Mouse (Mus musculus): Measurements from ENCODE around the gene Nfatc2ip. TPM values are rescaled to one million over a fixed set of nuclear protein-coding genes. Genes with fewer than 3 reads are reported as not detected.
A peak's percentile ranks its signal among the peaks of the same experiment; 100 is the strongest.
"Not testable (repeated sequence)": the region's sequence is repeated elsewhere in the genome, so short reads cannot be mapped to it uniquely, and the experiment has no call there.

Gene Nfatc2ip
- polyA plus RNA-seq, 1 experiment from 2014 or later: 1.5 TPM

GRCm38 (mm10) chr7:126417045-126417444, 20.5 kb upstream of the Nfatc2ip start:
- ATAC-seq (peak; percentile 37; the same call in 1 of the 2 replicates), DNase-seq (no peak)
- Histone ChIP-seq H3K4me1 (ENCODE audit: insufficient read depth) (no peaks in the 10 kb centered on the region), H3K9me3 (ENCODE audit: low read length) (no peaks in the 10 kb centered on the region), H3K27ac (ENCODE audit: low read depth) (peak overlapping the region; percentile 76), H3K36me3 (replicated peaks; ENCODE audit: insufficient read depth, low read length) (no peaks in the 10 kb centered on the region), H3K9ac (replicated peaks) (no peak overlapping the region), H3K4me2 (ENCODE audit: low read depth, low read length) (peak overlapping the region; percentile 30; the same call in 1 of the 2 replicates), H3K4me3 (ENCODE audit: low read depth, low read length) (no peak overlapping the region), H3K27me3 (ENCODE audit: insufficient read depth, low read length) (no peaks in the 10 kb centered on the region)
- TF ChIP-seq EP300 (IDR thresholded peaks at IDR 0.05; ENCODE audit: low read depth) (no peak), CTCF (IDR thresholded peaks at IDR 0.05; ENCODE audit: low read depth) (no peak)
- WGBS (ENCODE audit: insufficient replicate concordance): 41% methylated on average over 8 of the region's 8 CpGs

GRCm38 (mm10) chr7:126416615-126417014, 20.1 kb upstream of the Nfatc2ip start:
- no peak overlapping the region for H3K4me2 ChIP-seq (ENCODE audit: low read depth, low read length)
- peak overlapping the region; percentile 76 for H3K27ac ChIP-seq (ENCODE audit: low read depth)
- TF ChIP-seq EP300 (IDR thresholded peaks at IDR 0.05; ENCODE audit: low read depth) (no peak), CTCF (IDR thresholded peaks at IDR 0.05; ENCODE audit: low read depth) (no peak)
- ATAC-seq (peak; percentile 68), DNase-seq (peak; percentile 23)
- H3K9me3 ChIP-seq (ENCODE audit: low read length): no peaks in the 10 kb centered on the region
- no peaks in the 10 kb centered on the region for H3K27me3 ChIP-seq (ENCODE audit: insufficient read depth, low read length)
- H3K4me1 ChIP-seq (ENCODE audit: insufficient read depth): no peaks in the 10 kb centered on the region
- H3K36me3 ChIP-seq (replicated peaks; ENCODE audit: insufficient read depth, low read length): no peaks in the 10 kb centered on the region
- 30% methylated on average over 2 of the region's 2 CpGs for WGBS (ENCODE audit: insufficient replicate concordance)
- no peak overlapping the region for H3K9ac ChIP-seq (replicated peaks)
- no peak overlapping the region for H3K4me3 ChIP-seq (ENCODE audit: low read depth, low read length)

- H3K4me3 ChIP-seq (ENCODE audit: low read depth, low read length): peak within 1 kb of the TSS; percentile 35
- no peaks in the 10 kb centered on the region for H3K4me1 ChIP-seq (ENCODE audit: insufficient read depth)
- DNase-seq: no peak
- WGBS (ENCODE audit: insufficient replicate concordance): 78% methylated on average over 6 of the region's 6 CpGs
- peak within 1 kb of the TSS; percentile 26 for H3K9ac ChIP-seq (replicated peaks)
- no peaks in the 10 kb centered on the region for H3K9me3 ChIP-seq (ENCODE audit: low read length)
- TF ChIP-seq EP300 (IDR thresholded peaks at IDR 0.05; ENCODE audit: low read depth) (no peak), CTCF (IDR thresholded peaks at IDR 0.05; ENCODE audit: low read depth) (no peak)
- ATAC-seq: no peak
- peak within 1 kb of the TSS; percentile 49 for H3K4me2 ChIP-seq (ENCODE audit: low read depth, low read length)
- no peaks in the 10 kb centered on the region for H3K36me3 ChIP-seq (replicated peaks; ENCODE audit: insufficient read depth, low read length)
- no peaks in the 10 kb centered on the region for H3K27me3 ChIP-seq (ENCODE audit: insufficient read depth, low read length)
- peak within 1 kb of the TSS; percentile 51; the same call in 1 of the 2 replicates for H3K27ac ChIP-seq (ENCODE audit: low read depth)
Observed at GRCm38 (mm10) chr7:126414725-126415124, 18.2 kb upstream of the Nfatc2ip start, which contains the start of gene Cd19. Cd19 (minus strand) TSS chr7:126414889.

GRCm38 (mm10) chr7:126411061-126411460, 14.5 kb upstream of the Nfatc2ip start:
- Histone ChIP-seq H3K4me2 (ENCODE audit: low read depth, low read length) (no peak overlapping the region), H3K36me3 (replicated peaks; ENCODE audit: insufficient read depth, low read length) (no peaks in the 10 kb centered on the region), H3K9me3 (ENCODE audit: low read length) (no peaks in the 10 kb centered on the region), H3K4me1 (ENCODE audit: insufficient read depth) (no peaks in the 10 kb centered on the region), H3K9ac (replicated peaks) (no peak overlapping the region), H3K27ac (ENCODE audit: low read depth) (no peak overlapping the region), H3K27me3 (ENCODE audit: insufficient read depth, low read length) (no peaks in the 10 kb centered on the region), H3K4me3 (ENCODE audit: low read depth, low read length) (no peak overlapping the region)
- TF ChIP-seq CTCF (IDR thresholded peaks at IDR 0.05; ENCODE audit: low read depth): no peak
- TF ChIP-seq EP300 (IDR thresholded peaks at IDR 0.05; ENCODE audit: low read depth): no peak
- DNase-seq (no peak), ATAC-seq (no peak)
- 83% methylated on average over 4 of the region's 4 CpGs for WGBS (ENCODE audit: insufficient replicate concordance)

- ATAC-seq (no peak), DNase-seq (no peak)
- TF ChIP-seq CTCF (IDR thresholded peaks at IDR 0.05; ENCODE audit: low read depth): no peak
- TF ChIP-seq EP300 (IDR thresholded peaks at IDR 0.05; ENCODE audit: low read depth): no peak
- no peaks in the 10 kb centered on the region for H3K9me3 ChIP-seq (ENCODE audit: low read length)
- H3K4me2 ChIP-seq (ENCODE audit: low read depth, low read length): no peak overlapping the region
- H3K27ac ChIP-seq (ENCODE audit: low read depth): no peak overlapping the region
- H3K4me3 ChIP-seq (ENCODE audit: low read depth, low read length): no peak overlapping the region
- no peak overlapping the region for H3K9ac ChIP-seq (replicated peaks)
- H3K27me3 ChIP-seq (ENCODE audit: insufficient read depth, low read length): no peaks in the 10 kb centered on the region
- 81% methylated on average over 2 of the region's 2 CpGs for WGBS (ENCODE audit: insufficient replicate concordance)
- H3K4me1 ChIP-seq (ENCODE audit: insufficient read depth): no peaks in the 10 kb centered on the region
- H3K36me3 ChIP-seq (replicated peaks; ENCODE audit: insufficient read depth, low read length): no peaks in the 10 kb centered on the region
Observed at GRCm38 (mm10) chr7:126408686-126409085, 12.1 kb upstream of the Nfatc2ip start.

- 70% methylated on average over 7 of the region's 8 CpGs for WGBS (ENCODE audit: insufficient replicate concordance)
- H3K27ac ChIP-seq (ENCODE audit: low read depth); H3K4me1 ChIP-seq (ENCODE audit: insufficient read depth); ATAC-seq; H3K9ac ChIP-seq (replicated peaks); H3K27me3 ChIP-seq (ENCODE audit: insufficient read depth, low read length); H3K4me2 ChIP-seq (ENCODE audit: low read depth, low read length); H3K9me3 ChIP-seq (ENCODE audit: low read length); H3K4me3 ChIP-seq (ENCODE audit: low read depth, low read length); H3K36me3 ChIP-seq (replicated peaks; ENCODE audit: insufficient read depth, low read length); DNase-seq: not testable (repeated sequence)
Observed at GRCm38 (mm10) chr7:126402518-126402917, 6.0 kb upstream of the Nfatc2ip start.

- peak; percentile 90 for DNase-seq
- Histone ChIP-seq H3K27ac (ENCODE audit: low read depth) (no peak overlapping the region), H3K4me1 (ENCODE audit: insufficient read depth) (no peaks in the 10 kb centered on the region), H3K4me3 (ENCODE audit: low read depth, low read length) (no peak overlapping the region), H3K36me3 (replicated peaks; ENCODE audit: insufficient read depth, low read length) (no peaks in the 10 kb centered on the region), H3K9me3 (ENCODE audit: low read length) (no peaks in the 10 kb centered on the region), H3K9ac (replicated peaks) (no peak overlapping the region), H3K4me2 (ENCODE audit: low read depth, low read length) (no peak overlapping the region), H3K27me3 (ENCODE audit: insufficient read depth, low read length) (no peaks in the 10 kb centered on the region)
- TF ChIP-seq EP300 (IDR thresholded peaks at IDR 0.05; ENCODE audit: low read depth) (no peak), CTCF (IDR thresholded peaks at IDR 0.05; ENCODE audit: low read depth) (peak; percentile 96)
- 4% methylated on average over 5 of the region's 5 CpGs for WGBS (ENCODE audit: insufficient replicate concordance)
- ATAC-seq: no peak
Observed at GRCm38 (mm10) chr7:126399548-126399947, 3.0 kb upstream of the Nfatc2ip start.

All from liver, postnatal 0 days (tissue).